Mouse (Mus musculus): Measurements from ENCODE around the gene Gnb1.

GRCm38 (mm10) chr4:155470263-155470953 lies 20.8 kb upstream of the Gnb1 start:
- TF ChIP-seq POLR2A (IDR thresholded peaks at IDR 0.05; ENCODE audit: low read depth, low read length) = no peak
- no peak for TF ChIP-seq CTCF (IDR thresholded peaks at IDR 0.05; ENCODE audit: extremely low read depth, insufficient read length, insufficient replicate concordance, low read depth, low read length)
